Mouse (Mus musculus): Measurements from ENCODE around the gene Lrp2bp. TPM values are rescaled to one million over a fixed set of nuclear protein-coding genes. Genes with fewer than 3 reads are reported as not detected.

Lrp2bp gene
- polyA plus RNA-seq (2014; fragmentation: Illumina TruSeq; extraction: RNeasy Lipid Tissue Mini Kit (QIAGEN cat#74804); ENCODE audit: insufficient read depth, low read depth, low replicate concordance) = 0.45 TPM

GRCm38 (mm10) chr8:45999138-45999783 is at the start of gene Lrp2bp:
Gene Lrp2bp (plus strand): TSS chr8:45999303.

DNA sequence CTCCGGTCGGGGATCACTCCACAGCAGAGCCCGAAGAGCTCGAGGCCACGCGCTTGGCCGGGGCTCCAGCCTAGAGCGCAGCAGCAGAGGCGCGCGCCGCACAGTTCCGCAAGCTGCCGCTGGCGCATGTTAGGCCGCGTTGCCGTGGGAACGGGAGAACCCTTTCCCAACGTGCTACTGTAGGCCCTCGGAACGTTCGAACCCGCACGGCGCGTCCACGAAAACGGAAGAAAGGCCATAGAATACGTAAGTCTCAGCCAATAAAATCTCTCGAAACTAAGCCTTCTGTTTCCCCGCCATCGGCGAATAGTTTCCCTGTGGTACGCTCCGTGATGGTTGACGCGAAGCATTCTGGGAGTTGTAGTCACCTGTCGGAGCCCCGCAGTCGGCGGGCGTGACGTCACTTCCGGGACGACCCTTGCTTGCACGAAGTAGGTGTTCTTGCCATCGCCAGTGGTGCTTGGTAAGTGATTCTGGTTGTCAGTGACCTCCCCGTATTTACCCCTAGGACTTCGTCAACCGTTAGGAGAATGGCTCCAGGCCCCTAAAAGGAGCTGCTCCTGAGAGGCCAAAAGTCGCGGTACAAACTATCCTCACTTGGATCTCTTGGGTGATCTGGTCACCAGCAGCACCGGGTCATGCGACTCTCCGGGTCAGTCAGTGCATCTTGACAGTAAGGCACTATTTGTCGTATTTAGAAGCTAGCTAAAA is 23.8 kb upstream of the Lrp2bp start, which contains the start of the genes 1700029J07Rik and Ufsp2:
Gene 1700029J07Rik, minus strand, starts transcription at position 127 of the 711 bp plus-strand sequence.
Gene Ufsp2, plus strand, starts transcription at position 403 of the 711 bp plus-strand sequence.

DNA sequence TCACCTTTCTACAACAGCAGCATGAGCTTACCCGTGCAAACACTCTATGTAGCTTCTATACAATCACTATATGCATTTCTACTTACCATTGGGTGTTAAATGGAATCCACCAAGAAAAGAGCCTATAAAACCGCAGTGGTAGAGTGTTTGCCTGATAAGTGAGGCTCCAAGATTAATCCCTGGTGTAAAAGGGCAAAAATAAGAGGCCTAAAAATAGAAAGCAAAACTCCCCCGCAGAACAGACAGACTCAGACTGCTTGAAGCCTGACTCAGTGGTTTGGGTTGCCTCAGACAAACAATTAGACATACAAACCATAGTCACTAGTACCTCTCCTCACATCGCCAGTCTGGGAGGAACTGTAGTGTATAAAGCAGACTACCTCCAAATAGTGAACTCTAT is 6.5 kb downstream of the Lrp2bp start, which contains the start of gene Ankrd37:
Gene Ankrd37, minus strand, starts transcription at position 112 of the 400 bp plus-strand sequence.

Other genes with a start within 250 kb of the Lrp2bp start
- gene Pdlim3, start 113.8 kb upstream of the Lrp2bp start, polyA plus RNA-seq (2014; fragmentation: Illumina TruSeq; extraction: RNeasy Lipid Tissue Mini Kit (QIAGEN cat#74804); ENCODE audit: insufficient read depth, low read depth, low replicate concordance) = 16.2 TPM
- gene Ccdc110, start 64.7 kb upstream of the Lrp2bp start, polyA plus RNA-seq (2014; fragmentation: Illumina TruSeq; extraction: RNeasy Lipid Tissue Mini Kit (QIAGEN cat#74804); ENCODE audit: insufficient read depth, low read depth, low replicate concordance) = not detected
- gene 1700029J07Rik, start 24.1 kb upstream of the Lrp2bp start, polyA plus RNA-seq (2014; fragmentation: Illumina TruSeq; extraction: RNeasy Lipid Tissue Mini Kit (QIAGEN cat#74804); ENCODE audit: insufficient read depth, low read depth, low replicate concordance) = 6.2 TPM
- 24.3 TPM for gene Ufsp2, start 23.8 kb upstream of the Lrp2bp start, polyA plus RNA-seq (2014; fragmentation: Illumina TruSeq; extraction: RNeasy Lipid Tissue Mini Kit (QIAGEN cat#74804); ENCODE audit: insufficient read depth, low read depth, low replicate concordance)
- gene Ankrd37, start 6.4 kb downstream of the Lrp2bp start, polyA plus RNA-seq (2014; fragmentation: Illumina TruSeq; extraction: RNeasy Lipid Tissue Mini Kit (QIAGEN cat#74804); ENCODE audit: insufficient read depth, low read depth, low replicate concordance) = 7.3 TPM
- gene Cfap97, start 152.5 kb downstream of the Lrp2bp start, polyA plus RNA-seq (2014; fragmentation: Illumina TruSeq; extraction: RNeasy Lipid Tissue Mini Kit (QIAGEN cat#74804); ENCODE audit: insufficient read depth, low read depth, low replicate concordance) = 5.9 TPM
- 46.5 TPM for gene Snx25, start 152.9 kb downstream of the Lrp2bp start, polyA plus RNA-seq (2014; fragmentation: Illumina TruSeq; extraction: RNeasy Lipid Tissue Mini Kit (QIAGEN cat#74804); ENCODE audit: insufficient read depth, low read depth, low replicate concordance)
- gene Slc25a4, start 212.0 kb downstream of the Lrp2bp start, polyA plus RNA-seq (2014; fragmentation: Illumina TruSeq; extraction: RNeasy Lipid Tissue Mini Kit (QIAGEN cat#74804); ENCODE audit: insufficient read depth, low read depth, low replicate concordance) = 208 TPM